Mouse (Mus musculus) limb, embryonic 14.5 days (tissue): ENCODE data around the gene Fanci. TPM values are rescaled to one million over a fixed set of nuclear protein-coding genes. Genes with fewer than 3 reads are reported as not detected.
A peak's percentile ranks its signal among the peaks of the same experiment; 100 is the strongest.

Experiments used
- ATAC-seq: fragments of 200-750 bp; cut with Nextera tagmentation; 2 replicates; pipeline ENCODE4 v1.8.0; 2017; ENCODE audit warnings: low read depth, moderate number of reproducible peaks, moderate TSS enrichment; ENCODE audit not compliant: low FRiP score
- DNase-seq: peaks from one replicate; pipeline ENCODE4 v3.0.0-alpha.2; 2015; ENCODE audit warnings: low spot score
- H3K27ac ChIP-seq: fragments of 300-500 bp; sonication (generic); replicated peaks from 2 replicates; pipeline ENCODE4 v1.5.1; 2014; ENCODE audit warnings: low read depth, mild to moderate bottlenecking, low read length, moderate library complexity, mixed read lengths
- H3K27me3 ChIP-seq: fragments of 300-500 bp; sonication (generic); 2 replicates; pipeline ENCODE4 v1.6.1; 2014; ENCODE audit warnings: low read length, mixed read lengths; ENCODE audit not compliant: control insufficient read depth, insufficient read depth
- H3K36me3 ChIP-seq: fragments of 300-500 bp; sonication (generic); 2 replicates; pipeline ENCODE4 v1.6.1; 2014; ENCODE audit warnings: mild to moderate bottlenecking, low read length, moderate library complexity, mixed read lengths; ENCODE audit not compliant: control insufficient read depth, insufficient read depth
- H3K4me1 ChIP-seq: fragments of 300-500 bp; sonication (generic); 2 replicates; pipeline ENCODE4 v1.6.1; 2014; ENCODE audit warnings: antibody characterized with exemption, low read length, mixed read lengths; ENCODE audit not compliant: control insufficient read depth, insufficient read depth
- H3K4me2 ChIP-seq: fragments of 300-500 bp; sonication (generic); replicated peaks from 2 replicates; pipeline ENCODE4 v1.6.1; 2014; ENCODE audit warnings: low read depth, mild to moderate bottlenecking, low read length, moderate library complexity; ENCODE audit not compliant: severe bottlenecking
- H3K4me3 ChIP-seq: fragments of 300-500 bp; sonication (generic); replicated peaks from 2 replicates; pipeline ENCODE4 v1.5.1; 2014; ENCODE audit warnings: low read length
- H3K9ac ChIP-seq: fragments of 300-500 bp; sonication (generic); 2 replicates; pipeline ENCODE4 v1.6.1; 2014; ENCODE audit warnings: mild to moderate bottlenecking, low read depth, low read length, moderate library complexity; ENCODE audit not compliant: severe bottlenecking
- H3K9me3 ChIP-seq: fragments of 300-500 bp; sonication (generic); 2 replicates; pipeline ENCODE4 v1.6.1; 2016; ENCODE audit warnings: low read length; ENCODE audit not compliant: control insufficient read depth
- POLR2A ChIP-seq: fragments of 200-500 bp; IDR thresholded peaks from 2 replicates; pipeline ENCODE4 v1.8.0; 2012; ENCODE audit warnings: inconsistent platforms, mild to moderate bottlenecking, moderate library complexity, borderline replicate concordance; ENCODE audit not compliant: insufficient read depth, insufficient read length; ENCODE audit errors: extremely low read depth
- WGBS: fragments of 180-500 bp; shearing (Covaris S2); extraction: QIAGEN DNeasy Blood & Tissue Kit; methylation state at CpG from one replicate; pipeline ENCODE4 v1.1.7; 2014; 5-methylcytosine and 5-hydroxymethylcytosine counted together
- polyA plus RNA-seq, 2 experiments: library from polyadenylated mRNA; depleted of rRNA in 1 of 2; stranded (reverse) in 1 of 2; unstranded in 1 of 2; fragments of >200 nt; fragmentation: Nextera tagmentation in 1 of 2; extraction: Ambion mirVana in 1 of 2; gene quantifications; 2 replicates each; pipeline versions ENCODE4 v1.2.1 to v1.2.3; 2012 to 2014

Gene Fanci
- polyA plus RNA-seq, 2 experiments: 6.8 TPM

DNA sequence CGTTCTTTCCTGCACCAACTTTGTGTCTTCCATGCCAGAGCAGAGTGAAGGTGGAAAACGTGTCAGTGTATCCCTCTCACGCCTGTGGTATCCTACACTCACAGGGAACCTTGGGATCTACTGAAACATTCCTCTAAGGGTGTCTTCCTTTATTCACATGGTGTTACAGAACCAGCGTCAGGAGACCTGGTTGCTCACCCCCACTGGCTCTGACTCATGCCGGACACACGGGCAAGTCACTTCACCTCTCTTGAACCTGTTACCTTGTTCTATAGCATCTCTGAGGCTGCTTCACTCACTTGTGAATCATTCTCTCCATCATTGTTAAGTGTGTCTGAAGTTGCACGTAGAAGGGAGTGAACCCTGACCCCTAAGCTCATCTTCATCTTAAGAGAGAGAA is 28.9 kb upstream of the Fanci start:
- Histone ChIP-seq H3K36me3 (peaks cover 17% of the 10 kb centered on the region), H3K4me2 (no peak overlapping the region), H3K27ac (no peak overlapping the region), H3K4me1 (no peaks in the 10 kb centered on the region), H3K27me3 (no peaks in the 10 kb centered on the region), H3K4me3 (no peak overlapping the region), H3K9me3 (no peaks in the 10 kb centered on the region), H3K9ac (no peak overlapping the region)
- 92% methylated on average over 7 of the region's 7 CpGs for WGBS
- DNase-seq (no peak), ATAC-seq (no peak)
- no peak for TF ChIP-seq POLR2A

DNA sequence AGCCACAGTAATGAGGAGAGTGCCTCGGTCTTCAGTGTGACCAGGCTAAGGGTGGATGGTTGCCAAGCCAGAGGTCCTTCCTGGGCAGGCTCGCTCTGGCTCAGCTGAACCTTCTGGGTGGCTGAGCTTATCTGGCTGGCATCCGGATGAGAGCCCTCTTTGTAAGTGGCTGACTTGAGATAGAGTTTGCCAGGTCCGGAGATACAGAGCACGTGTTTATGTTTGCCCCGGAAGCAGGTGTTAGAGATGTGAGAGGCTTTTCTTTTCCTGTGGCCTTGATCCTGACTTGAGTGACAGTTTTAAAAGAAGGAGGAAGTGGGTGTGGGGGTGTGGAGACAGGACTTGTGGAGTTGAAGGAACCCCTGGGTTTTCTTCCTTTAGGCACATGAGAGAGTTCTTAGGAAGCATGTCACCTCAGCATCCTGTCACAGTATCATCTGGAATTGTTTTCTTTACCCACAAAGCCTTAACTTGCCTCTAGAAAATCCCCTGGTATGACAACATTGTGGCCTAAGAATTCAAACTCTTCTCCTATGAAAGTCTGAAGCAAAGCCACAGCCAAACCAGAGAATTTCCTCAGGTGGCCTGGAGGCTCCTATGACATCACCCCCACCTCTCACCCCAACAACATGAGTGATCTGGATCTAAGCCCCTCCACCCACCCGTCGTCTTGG is 28.2 kb upstream of the Fanci start:
- DNase-seq: no peak
- no peaks in the 10 kb centered on the region for H3K27me3 ChIP-seq
- no peak overlapping the region for H3K4me2 ChIP-seq
- H3K27ac ChIP-seq: no peak overlapping the region
- H3K9ac ChIP-seq: no peak overlapping the region
- ATAC-seq: no peak; the same call in 1 of the 2 replicates
- H3K9me3 ChIP-seq: no peaks in the 10 kb centered on the region
- peaks cover 16% of the 10 kb centered on the region for H3K36me3 ChIP-seq
- TF ChIP-seq POLR2A: no peak
- H3K4me3 ChIP-seq: no peak overlapping the region
- H3K4me1 ChIP-seq: no peaks in the 10 kb centered on the region
- WGBS: 59% methylated on average over 8 of the region's 8 CpGs

DNA sequence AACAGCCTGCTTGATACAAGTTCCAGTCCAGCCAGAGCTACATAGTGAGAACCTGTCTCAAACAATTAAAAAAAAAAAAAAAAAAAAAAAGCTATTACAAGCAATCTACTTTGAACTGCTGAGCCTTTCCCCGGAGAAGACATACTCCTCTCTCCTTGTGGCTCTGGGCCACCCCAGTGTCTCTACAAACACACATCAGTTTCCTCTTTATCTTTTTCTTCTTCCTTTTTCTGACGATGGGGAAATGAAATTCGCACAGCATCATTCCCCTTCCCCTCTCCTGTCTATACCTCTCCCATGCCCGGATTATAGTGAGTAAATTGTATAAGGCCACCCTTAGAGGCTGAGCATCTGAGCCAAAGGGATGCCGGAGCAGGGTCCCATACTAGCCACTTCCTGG is 23.1 kb upstream of the Fanci start:
- no peak overlapping the region for H3K4me2 ChIP-seq
- no peak overlapping the region for H3K4me3 ChIP-seq
- no peaks in the 10 kb centered on the region for H3K27me3 ChIP-seq
- no peak for TF ChIP-seq POLR2A
- no peak overlapping the region for H3K27ac ChIP-seq
- no peaks in the 10 kb centered on the region for H3K36me3 ChIP-seq
- peaks cover 3% of the 10 kb centered on the region; the same call in 1 of the 2 replicates for H3K4me1 ChIP-seq
- DNase-seq (no peak), ATAC-seq (no peak)
- WGBS: 80% methylated on average over 5 of the region's 5 CpGs
- no peaks in the 10 kb centered on the region for H3K9me3 ChIP-seq
- H3K9ac ChIP-seq: no peak overlapping the region

DNA sequence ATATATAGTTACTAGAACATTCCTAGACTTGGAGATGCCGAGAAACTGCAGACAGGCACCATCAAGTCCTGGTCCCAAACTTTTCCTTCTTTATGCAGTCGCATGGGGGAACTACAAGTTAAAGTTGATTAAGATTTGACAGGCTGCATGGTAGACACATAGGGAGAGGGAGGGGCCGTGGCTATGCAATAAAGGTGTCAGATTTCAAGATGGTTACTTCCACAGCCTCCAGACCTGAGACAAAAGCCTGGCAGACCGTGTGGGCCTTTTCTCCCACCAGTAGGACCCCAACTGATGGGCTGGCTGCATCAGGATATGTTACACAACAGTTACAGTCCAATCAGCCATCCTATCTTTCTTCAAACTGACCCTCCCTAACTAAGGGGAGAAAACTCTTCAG is 22.3 kb upstream of the Fanci start:
- no peak for DNase-seq
- TF ChIP-seq POLR2A: no peak
- no peak for ATAC-seq
- H3K27ac ChIP-seq: no peak overlapping the region
- peaks cover 3% of the 10 kb centered on the region; the same call in 1 of the 2 replicates for H3K4me1 ChIP-seq
- H3K4me2 ChIP-seq: no peak overlapping the region
- no peaks in the 10 kb centered on the region for H3K36me3 ChIP-seq
- H3K9me3 ChIP-seq: no peaks in the 10 kb centered on the region
- no peak overlapping the region for H3K4me3 ChIP-seq
- 20% methylated on average over 4 of the region's 4 CpGs for WGBS
- no peak overlapping the region for H3K9ac ChIP-seq
- H3K27me3 ChIP-seq: no peaks in the 10 kb centered on the region

DNA sequence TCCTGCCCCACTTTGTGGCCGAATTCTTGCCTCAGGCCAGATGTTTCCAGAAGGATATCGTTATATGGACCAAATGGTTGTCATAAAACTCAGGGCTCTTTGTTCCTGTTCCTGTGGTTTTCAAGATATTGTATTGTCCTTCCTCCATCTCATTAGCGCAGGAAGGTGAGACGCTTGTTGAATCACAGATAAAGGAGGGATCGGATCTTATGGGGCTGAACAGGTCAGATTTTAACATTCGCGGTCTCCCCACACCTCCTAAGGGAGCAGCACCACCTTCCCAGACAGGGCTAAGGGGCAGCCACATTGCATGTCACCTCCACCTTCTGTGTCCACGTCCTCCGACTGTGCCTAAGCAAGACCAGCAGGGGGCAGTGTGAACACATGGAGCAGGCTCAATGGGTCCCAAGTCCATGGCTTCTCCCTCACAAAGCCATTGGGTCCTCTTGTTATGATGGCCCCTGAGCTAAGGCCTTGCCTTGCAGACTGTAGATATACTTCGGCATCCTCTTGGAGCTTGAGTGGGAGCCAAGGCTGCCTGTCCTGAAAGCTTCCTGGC is 20.3 kb upstream of the Fanci start:
- H3K9ac ChIP-seq: no peak overlapping the region
- TF ChIP-seq POLR2A: no peak
- 0 out of 2 replicates have a peak overlapping the region, but pooled peaks have one; percentile 1 for H3K27ac ChIP-seq
- ATAC-seq (peak; percentile 59), DNase-seq (peak; percentile 76)
- H3K4me1 ChIP-seq: peaks cover 3% of the 10 kb centered on the region; the same call in 1 of the 2 replicates
- H3K27me3 ChIP-seq: no peaks in the 10 kb centered on the region
- WGBS: 28% methylated on average over 10 of the region's 10 CpGs
- H3K9me3 ChIP-seq: no peaks in the 10 kb centered on the region
- H3K4me3 ChIP-seq: no peak overlapping the region
- H3K4me2 ChIP-seq: no peak overlapping the region
- H3K36me3 ChIP-seq: no peaks in the 10 kb centered on the region
